Mouse (Mus musculus) spleen, postnatal 14 days (tissue): ENCODE measurements around the gene Prkn.
A peak's percentile ranks its signal among the peaks of the same experiment; 100 is the strongest.

Experiments used
- DNase-seq, 2 experiments: peaks; one replicate each; pipeline ENCODE4 v3.0.0; 2021 to 2022; ENCODE audit warnings: low spot score in 2 of 2

Gene Prkn

GRCm38 (mm10) chr17:10840148-10840707 is at the start of gene Prkn, which contains the start of gene Pacrg:
Gene Prkn, plus strand, starts transcription at chr17:10840384.
Gene Pacrg, minus strand, starts transcription at chr17:10840311.
- peak; percentile 83 to 90 for DNase-seq

- DNase-seq, result no peak
These were observed 48.5 kb upstream of the Prkn start for GRCm38 (mm10) chr17:10791661-10792060.

GRCm38 (mm10) chr17:10806692-10807091 is 33.5 kb upstream of the Prkn start:
- no peak for DNase-seq

- DNase-seq, result no peak
These were observed 32.8 kb upstream of the Prkn start for GRCm38 (mm10) chr17:10807261-10807998.

- no peak for DNase-seq
These were observed 31.6 kb upstream of the Prkn start for GRCm38 (mm10) chr17:10808571-10808970.

- DNase-seq, result no peak
These were observed 21.2 kb upstream of the Prkn start for GRCm38 (mm10) chr17:10818971-10819370.

- DNase-seq, result peak in 1 of 2 experiments; percentile 11
These were observed 582 bp downstream of the Prkn start for GRCm38 (mm10) chr17:10840731-10841201.

GRCm38 (mm10) chr17:10854207-10854606 is 14.0 kb downstream of the Prkn start:
- no peak for DNase-seq

- DNase-seq, result no peak
These were observed 34.3 kb downstream of the Prkn start for GRCm38 (mm10) chr17:10874208-10875187.

GRCm38 (mm10) chr17:10878986-10879385 is 38.8 kb downstream of the Prkn start:
- no peak for DNase-seq

GRCm38 (mm10) chr17:10882260-10882659 is 42.1 kb downstream of the Prkn start:
- DNase-seq, result no peak

GRCm38 (mm10) chr17:10887924-10888323 is 47.7 kb downstream of the Prkn start:
- DNase-seq, result no peak

- DNase-seq, result no peak
These were observed 61.6 kb downstream of the Prkn start for GRCm38 (mm10) chr17:10901686-10902228.

GRCm38 (mm10) chr17:10936698-10937097 is 96.5 kb downstream of the Prkn start:
- DNase-seq, result no peak

- DNase-seq, result no peak
These were observed 97.7 kb downstream of the Prkn start for GRCm38 (mm10) chr17:10937844-10938243.

- DNase-seq, result no peak
These were observed 98.6 kb downstream of the Prkn start for GRCm38 (mm10) chr17:10938755-10939154.

GRCm38 (mm10) chr17:10946552-10946951 is 106.4 kb downstream of the Prkn start:
- no peak for DNase-seq

GRCm38 (mm10) chr17:10947614-10948013 is 107.4 kb downstream of the Prkn start:
- DNase-seq, result no peak

- DNase-seq, result no peak
These were observed 119.1 kb downstream of the Prkn start for GRCm38 (mm10) chr17:10959066-10959864.

- no peak for DNase-seq
These were observed 122.0 kb downstream of the Prkn start for GRCm38 (mm10) chr17:10962151-10962550.

GRCm38 (mm10) chr17:10982136-10982535 is 142.0 kb downstream of the Prkn start:
- no peak for DNase-seq
